Mouse (Mus musculus): ENCODE measurements around the gene Slc22a21.
"Not testable (repeated sequence)": the region's sequence is repeated elsewhere in the genome, so short reads cannot be mapped to it uniquely, and the experiment has no call there.

Gene Slc22a21

DNA sequence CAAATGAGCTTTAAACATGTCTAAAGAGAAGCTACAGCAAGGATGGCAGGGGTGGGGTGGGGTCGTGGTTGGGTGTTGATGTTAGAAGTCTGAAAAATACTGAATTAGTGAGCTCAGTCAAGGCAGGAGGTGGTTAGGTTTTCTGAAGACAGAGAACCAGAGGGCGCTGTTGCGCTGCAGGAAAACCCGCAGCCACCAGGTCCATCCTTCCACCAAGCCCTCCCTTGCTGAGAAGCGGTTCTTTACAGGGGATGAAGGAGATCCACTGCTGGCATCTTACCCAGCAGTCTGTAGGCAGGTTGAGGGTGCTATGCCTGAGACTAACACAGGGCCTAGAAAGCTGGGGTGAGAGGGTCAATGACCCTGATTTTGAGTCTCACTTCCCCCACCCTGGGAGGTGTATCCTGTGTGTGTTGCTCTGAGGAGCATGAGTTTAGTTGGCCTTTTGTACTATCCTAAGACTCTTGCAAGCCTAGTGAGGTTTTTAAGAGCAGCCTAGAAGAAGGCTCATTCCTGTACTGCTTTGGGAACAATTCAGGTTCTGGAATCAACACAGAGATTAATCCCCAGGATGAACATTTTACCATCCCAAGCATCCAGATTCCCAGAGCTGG is 22.1 kb upstream of the Slc22a21 start:
- no peak for DNase-seq (ENCODE audit: low read depth, low spot score)

DNA sequence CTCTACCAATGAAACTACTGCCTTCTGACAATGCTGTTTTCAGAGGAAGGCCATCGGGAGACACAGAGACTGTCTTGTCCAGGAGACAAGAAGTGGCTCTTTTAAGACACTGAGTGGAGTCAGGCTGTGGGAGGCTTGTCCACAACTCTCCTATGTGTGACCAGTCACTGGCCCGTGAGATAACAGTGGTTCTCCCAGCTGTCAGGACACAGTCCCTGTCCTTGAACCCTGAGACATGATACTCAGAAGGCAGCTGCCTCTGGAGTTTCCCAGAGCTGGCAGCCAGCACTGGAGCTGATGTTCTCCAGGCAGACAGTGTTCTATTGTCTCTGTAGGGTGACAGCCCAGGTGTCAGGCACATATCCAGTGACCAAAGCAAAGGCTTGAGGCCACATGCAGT is 17.5 kb upstream of the Slc22a21 start:
- no peak for DNase-seq (ENCODE audit: low read depth, low spot score)

DNA sequence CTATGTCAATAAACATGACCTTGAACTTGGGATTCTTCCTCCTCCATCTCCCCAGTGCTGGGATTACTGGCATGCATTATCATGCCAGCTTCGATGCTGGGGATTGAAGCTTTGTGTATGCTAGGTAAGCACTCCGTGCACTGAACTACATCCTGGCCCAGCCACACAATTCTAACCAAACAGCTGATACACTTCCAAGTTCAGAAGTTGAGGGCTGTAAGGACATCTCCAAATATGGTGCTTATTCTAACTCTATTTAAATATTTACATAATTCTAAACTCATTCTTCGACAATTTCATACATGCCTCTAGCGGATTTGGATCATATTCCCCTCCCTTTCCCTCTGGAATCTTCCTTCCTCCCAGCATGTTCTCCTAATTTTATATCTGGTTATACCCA is 12.1 kb upstream of the Slc22a21 start:
- DNase-seq (ENCODE audit: low read depth, low spot score), result no peak

- DNase-seq (ENCODE audit: low read depth, low spot score), result no peak
Observed at GRCm38 (mm10) chr11:53989232-53989631, 9.1 kb upstream of the Slc22a21 start.

- no peak for DNase-seq (ENCODE audit: low read depth, low spot score)
Observed at GRCm38 (mm10) chr11:53988081-53988480, 7.9 kb upstream of the Slc22a21 start.

DNA sequence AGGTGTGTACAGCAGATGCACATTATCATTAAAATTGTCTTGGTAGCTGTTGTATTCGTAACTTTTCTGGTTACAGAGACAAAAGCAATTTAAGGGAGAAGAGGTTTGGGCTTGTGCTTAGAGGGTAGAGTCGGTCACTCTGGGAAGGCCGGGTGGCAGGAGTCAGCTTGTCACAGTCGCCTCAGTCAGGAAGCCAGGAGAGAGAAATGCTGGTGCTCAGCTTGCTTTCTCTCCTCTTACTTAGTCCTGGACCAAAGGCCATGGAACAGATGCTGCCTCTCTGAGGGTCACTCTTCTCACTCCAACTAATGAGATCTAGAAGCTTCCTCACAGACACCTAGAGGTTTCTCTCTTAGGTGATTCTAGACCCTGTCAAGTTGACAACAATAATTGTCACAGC is 1.3 kb upstream of the Slc22a21 start:
- DNase-seq (ENCODE audit: low read depth, low spot score), result no peak

DNA sequence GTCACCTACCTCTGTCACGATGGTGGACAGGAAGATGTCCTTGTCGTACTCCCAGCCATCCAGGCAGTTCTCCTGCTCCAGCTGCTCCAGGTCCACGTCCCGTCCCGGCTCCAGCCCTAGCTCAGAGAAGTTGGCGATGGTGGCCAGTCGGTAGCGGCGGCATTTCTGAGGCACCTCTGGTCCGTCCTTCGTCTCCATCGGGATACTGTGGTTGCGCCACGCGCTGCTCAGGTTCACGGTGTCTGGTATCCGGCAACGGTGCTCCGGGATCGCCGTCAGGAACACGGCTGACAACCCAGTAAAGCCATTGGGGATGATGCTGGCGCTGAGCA is 710 bp downstream of the Slc22a21 start:
- not testable (repeated sequence) for DNase-seq (ENCODE audit: low read depth, low spot score)

GRCm38 (mm10) chr11:53977672-53978071 is 2.5 kb downstream of the Slc22a21 start:
- no peak for DNase-seq (ENCODE audit: low read depth, low spot score)

GRCm38 (mm10) chr11:53975559-53975958 is 4.6 kb downstream of the Slc22a21 start:
- no peak for DNase-seq (ENCODE audit: low read depth, low spot score)

DNA sequence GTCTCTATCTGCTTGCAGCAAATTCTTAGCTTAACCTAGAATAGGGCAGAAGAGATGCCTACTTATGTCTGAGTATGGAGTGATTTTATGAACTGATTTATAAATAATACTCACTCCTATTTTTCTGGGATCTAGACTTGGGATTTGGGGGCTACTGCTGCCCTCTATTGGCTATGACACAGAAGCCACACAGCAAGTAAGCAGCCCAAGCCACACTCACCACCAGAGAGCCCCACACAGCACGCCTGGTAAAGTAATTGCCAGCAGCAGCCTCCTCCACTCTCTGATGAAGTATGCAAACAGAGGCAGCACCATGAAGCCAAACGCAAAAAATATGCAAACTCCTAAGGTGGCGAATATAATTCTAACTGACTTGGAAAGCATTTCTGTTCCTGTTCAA is 21.1 kb downstream of the Slc22a21 start:
- DNase-seq (ENCODE audit: low read depth, low spot score), result no peak

GRCm38 (mm10) chr11:53958176-53958575 is 22.0 kb downstream of the Slc22a21 start:
- not testable (repeated sequence) for DNase-seq (ENCODE audit: low read depth, low spot score)

GRCm38 (mm10) chr11:53956636-53957035 is 23.5 kb downstream of the Slc22a21 start:
- DNase-seq (ENCODE audit: low read depth, low spot score), result no peak

- DNase-seq (ENCODE audit: low read depth, low spot score), result no peak
Observed at GRCm38 (mm10) chr11:53954653-53955052, 25.5 kb downstream of the Slc22a21 start.

DNA sequence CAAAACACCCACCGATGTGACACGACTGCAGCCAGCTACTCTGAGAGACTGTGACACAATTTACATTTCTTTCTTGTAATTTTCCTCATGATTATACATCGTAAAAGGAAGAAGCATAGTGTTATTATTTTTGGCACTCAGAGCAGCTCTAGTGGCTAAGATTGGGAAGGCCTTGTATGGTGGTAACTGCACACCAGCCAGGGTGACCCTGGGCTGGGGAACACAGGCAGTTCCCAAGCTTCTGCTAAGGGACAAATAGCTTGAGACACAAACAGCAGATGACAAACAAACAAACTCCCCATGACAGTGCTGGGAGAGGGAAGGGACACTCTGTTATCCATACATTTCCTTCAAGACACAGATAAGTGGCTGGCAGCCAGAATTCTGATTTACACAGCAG is 30.0 kb downstream of the Slc22a21 start:
- not testable (repeated sequence) for DNase-seq (ENCODE audit: low read depth, low spot score)

DNA sequence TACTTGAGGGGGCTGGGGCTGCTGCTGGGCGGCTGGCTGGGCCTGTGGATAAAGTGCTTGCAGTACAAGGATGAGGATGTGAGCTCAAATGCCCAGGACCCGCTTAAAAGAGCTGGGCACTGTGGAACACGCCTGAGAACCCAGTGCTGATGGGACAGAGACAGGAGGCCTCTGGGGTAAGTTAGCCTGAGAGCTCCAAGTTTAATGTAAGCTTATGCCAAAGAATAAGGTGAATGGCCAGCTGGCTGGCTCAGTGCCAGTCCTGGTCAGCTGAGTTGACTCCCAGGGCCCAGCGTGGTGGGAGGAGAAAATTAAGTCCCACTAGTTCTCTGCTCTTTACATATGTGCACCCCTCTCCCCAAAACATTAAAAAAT is 48.2 kb downstream of the Slc22a21 start:
- not testable (repeated sequence) for DNase-seq (ENCODE audit: low read depth, low spot score)

- DNase-seq (ENCODE audit: low read depth, low spot score), result peak; percentile 30
Observed at GRCm38 (mm10) chr11:53931091-53931943, 48.8 kb downstream of the Slc22a21 start.

GRCm38 (mm10) chr11:53929741-53930140 is 50.4 kb downstream of the Slc22a21 start:
- no peak for DNase-seq (ENCODE audit: low read depth, low spot score)

DNA sequence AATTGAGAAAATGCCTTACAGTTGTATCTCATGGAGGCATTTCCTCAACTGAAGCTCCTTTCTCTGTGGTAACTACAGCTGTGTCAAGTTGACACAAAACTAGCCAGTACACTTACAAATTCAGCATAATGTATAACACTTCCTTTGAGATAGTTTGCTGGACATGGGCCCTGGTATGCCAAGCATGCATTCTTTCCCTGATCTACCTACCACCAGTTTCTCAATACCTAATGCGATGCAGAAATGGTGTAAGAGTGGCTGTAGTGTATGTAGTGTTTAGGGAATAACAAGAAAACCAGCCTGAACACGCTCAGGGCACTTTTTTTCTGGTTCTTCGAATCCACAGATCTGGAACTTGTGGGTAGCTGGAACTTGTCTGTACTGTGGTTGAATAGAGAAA is 51.5 kb downstream of the Slc22a21 start:
- DNase-seq (ENCODE audit: low read depth, low spot score), result no peak

DNA sequence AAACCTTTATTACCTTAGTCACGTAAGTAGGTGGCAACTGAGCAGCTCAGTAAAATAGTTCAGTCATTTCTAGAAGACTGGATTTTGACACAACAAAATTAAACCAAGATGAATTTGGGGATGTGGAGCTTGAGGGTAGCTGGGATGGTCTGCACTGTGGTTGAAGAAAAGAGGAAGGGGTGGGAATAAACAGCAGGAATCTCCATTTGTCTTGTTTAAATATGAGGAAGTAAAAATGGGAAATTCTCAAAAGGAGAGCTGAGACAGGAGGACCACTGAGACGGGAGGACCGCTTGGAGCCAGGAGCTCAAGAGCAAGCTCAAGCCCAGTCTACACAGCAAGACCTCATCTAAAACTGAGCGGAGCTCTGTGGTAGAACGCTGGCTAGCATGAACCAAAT is 53.8 kb downstream of the Slc22a21 start:
- no peak for DNase-seq (ENCODE audit: low read depth, low spot score)

DNA sequence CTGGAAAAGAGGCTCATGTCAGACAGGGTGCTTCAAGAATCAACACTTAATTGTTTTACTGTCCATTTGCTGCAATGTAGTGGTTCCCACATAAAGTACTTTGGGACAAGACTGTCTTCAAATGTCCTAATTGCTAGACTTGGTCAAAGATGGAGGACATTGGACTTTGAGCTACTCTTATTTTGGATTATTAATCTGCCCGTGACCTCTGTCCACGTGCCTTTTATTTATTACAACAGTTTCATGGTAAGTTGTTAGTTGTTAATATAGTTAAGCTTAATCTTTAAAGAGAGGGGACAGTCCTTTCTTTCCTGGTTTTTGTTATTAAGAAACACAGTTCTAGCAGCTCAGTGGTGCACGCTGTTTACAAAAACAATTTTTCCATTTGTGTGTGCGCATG is 61.3 kb downstream of the Slc22a21 start:
- no peak for DNase-seq (ENCODE audit: low read depth, low spot score)

- no peak for DNase-seq (ENCODE audit: low read depth, low spot score)
Observed at GRCm38 (mm10) chr11:53911011-53911410, 69.1 kb downstream of the Slc22a21 start.

DNA sequence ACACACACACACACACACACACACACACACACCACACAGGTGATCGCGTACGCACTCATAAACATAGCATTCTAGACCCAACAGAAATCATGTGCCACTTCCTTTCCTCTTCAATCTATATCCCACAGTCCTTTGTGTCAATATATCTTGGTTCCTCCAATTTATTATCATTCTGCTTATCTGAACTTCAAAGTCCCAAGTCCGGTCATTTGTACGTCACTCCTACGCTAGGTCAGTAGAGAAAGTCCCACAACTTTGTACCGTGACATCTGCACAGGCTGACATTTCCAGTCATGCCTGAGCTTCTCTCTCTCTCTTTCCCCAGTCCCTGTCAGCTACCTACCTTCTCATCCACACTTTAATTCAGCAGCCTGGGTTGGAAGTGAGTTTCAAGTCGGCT is 71.4 kb downstream of the Slc22a21 start:
- DNase-seq (ENCODE audit: low read depth, low spot score), result no peak

GRCm38 (mm10) chr11:53904534-53904925 is 75.6 kb downstream of the Slc22a21 start:
- no peak for DNase-seq (ENCODE audit: low read depth, low spot score)

Data from c-Kit-negative CD71-positive TER-119-positive erythroid progenitor cells, embryonic 14.5 days (primary cell).